Mouse (Mus musculus): ENCODE measurements at regions not wholly inside any gene's neighbourhood (a gene's known extent, or its start where the extent isn't known, plus 50 kb on each side); places are given as distances from the start of the nearest gene placed in this dataset.

DNA sequence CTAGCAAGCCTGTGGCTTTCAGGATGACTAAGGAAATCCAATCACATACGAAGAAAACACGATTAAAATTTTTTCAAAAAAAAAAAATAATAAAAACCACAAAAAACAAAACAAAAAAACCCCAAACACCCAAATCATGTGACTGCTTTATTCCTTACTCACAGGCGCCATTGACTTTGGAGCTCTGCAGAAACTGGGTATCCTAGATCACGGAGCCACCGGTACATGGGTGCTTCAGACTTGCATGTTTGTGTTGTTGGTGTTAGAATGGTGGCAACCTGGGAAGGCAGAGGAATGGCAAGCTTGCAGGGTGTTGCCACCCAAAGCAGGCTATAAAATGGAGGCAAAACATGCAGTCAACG lies 65.6 kb downstream of the Tmem30b start:
- TF ChIP-seq CTCF (IDR thresholded peaks at IDR 0.05; ENCODE audit: extremely low read depth, insufficient read depth, insufficient read length, insufficient replicate concordance) = no peak
- no peak for TF ChIP-seq POLR2A (IDR thresholded peaks at IDR 0.05; ENCODE audit: low read depth, low read length)
